Mouse (Mus musculus) limb, embryonic 14.5 days (tissue): ENCODE measurements around the gene E2f8. TPM values are rescaled to one million over a fixed set of nuclear protein-coding genes. Genes with fewer than 3 reads are reported as not detected.

Experiments
- ATAC-seq: fragments of 200-750 bp; cut with Nextera tagmentation; 2 replicates; pipeline ENCODE4 v1.8.0; 2017; ENCODE audit warnings: low read depth, moderate number of reproducible peaks, moderate TSS enrichment; ENCODE audit not compliant: low FRiP score
- DNase-seq: peaks from one replicate; pipeline ENCODE4 v3.0.0-alpha.2; 2015; ENCODE audit warnings: low spot score
- H3K27ac ChIP-seq: fragments of 300-500 bp; sonication (generic); replicated peaks from 2 replicates; pipeline ENCODE4 v1.5.1; 2014; ENCODE audit warnings: low read depth, mild to moderate bottlenecking, low read length, moderate library complexity, mixed read lengths
- H3K27me3 ChIP-seq: fragments of 300-500 bp; sonication (generic); 2 replicates; pipeline ENCODE4 v1.6.1; 2014; ENCODE audit warnings: low read length, mixed read lengths; ENCODE audit not compliant: control insufficient read depth, insufficient read depth
- H3K36me3 ChIP-seq: fragments of 300-500 bp; sonication (generic); 2 replicates; pipeline ENCODE4 v1.6.1; 2014; ENCODE audit warnings: mild to moderate bottlenecking, low read length, moderate library complexity, mixed read lengths; ENCODE audit not compliant: control insufficient read depth, insufficient read depth
- H3K4me1 ChIP-seq: fragments of 300-500 bp; sonication (generic); 2 replicates; pipeline ENCODE4 v1.6.1; 2014; ENCODE audit warnings: antibody characterized with exemption, low read length, mixed read lengths; ENCODE audit not compliant: control insufficient read depth, insufficient read depth
- H3K4me2 ChIP-seq: fragments of 300-500 bp; sonication (generic); replicated peaks from 2 replicates; pipeline ENCODE4 v1.6.1; 2014; ENCODE audit warnings: low read depth, mild to moderate bottlenecking, low read length, moderate library complexity; ENCODE audit not compliant: severe bottlenecking
- H3K4me3 ChIP-seq: fragments of 300-500 bp; sonication (generic); replicated peaks from 2 replicates; pipeline ENCODE4 v1.5.1; 2014; ENCODE audit warnings: low read length
- H3K9ac ChIP-seq: fragments of 300-500 bp; sonication (generic); 2 replicates; pipeline ENCODE4 v1.6.1; 2014; ENCODE audit warnings: mild to moderate bottlenecking, low read depth, low read length, moderate library complexity; ENCODE audit not compliant: severe bottlenecking
- H3K9me3 ChIP-seq: fragments of 300-500 bp; sonication (generic); 2 replicates; pipeline ENCODE4 v1.6.1; 2016; ENCODE audit warnings: low read length; ENCODE audit not compliant: control insufficient read depth
- POLR2A ChIP-seq: fragments of 200-500 bp; IDR thresholded peaks from 2 replicates; pipeline ENCODE4 v1.8.0; 2012; ENCODE audit warnings: inconsistent platforms, mild to moderate bottlenecking, moderate library complexity, borderline replicate concordance; ENCODE audit not compliant: insufficient read depth, insufficient read length; ENCODE audit errors: extremely low read depth
- WGBS: fragments of 180-500 bp; shearing (Covaris S2); extraction: QIAGEN DNeasy Blood & Tissue Kit; methylation state at CpG from one replicate; pipeline ENCODE4 v1.1.7; 2014; 5-methylcytosine and 5-hydroxymethylcytosine counted together
- polyA plus RNA-seq, 2 experiments: library from polyadenylated mRNA; depleted of rRNA in 1 of 2; stranded (reverse) in 1 of 2; unstranded in 1 of 2; fragments of >200 nt; fragmentation: Nextera tagmentation in 1 of 2; extraction: Ambion mirVana in 1 of 2; gene quantifications; 2 replicates each; pipeline versions ENCODE4 v1.2.1 to v1.2.3; 2012 to 2014

Gene E2f8
- polyA plus RNA-seq, 2 experiments: 16.7 to 23.4 TPM

GRCm38 (mm10) chr7:48898416-48898815 is 17.0 kb upstream of the E2f8 start:
- 62% methylated on average over 9 of the region's 9 CpGs for WGBS
- Histone ChIP-seq H3K27ac (no peak overlapping the region), H3K9ac (no peak overlapping the region), H3K27me3 (no peaks in the 10 kb centered on the region), H3K36me3 (no peaks in the 10 kb centered on the region), H3K9me3 (no peaks in the 10 kb centered on the region), H3K4me1 (peaks cover 4% of the 10 kb centered on the region; the same call in 1 of the 2 replicates), H3K4me2 (no peak overlapping the region), H3K4me3 (no peak overlapping the region)
- ATAC-seq: no peak
- no peak for TF ChIP-seq POLR2A
- DNase-seq: no peak

DNA sequence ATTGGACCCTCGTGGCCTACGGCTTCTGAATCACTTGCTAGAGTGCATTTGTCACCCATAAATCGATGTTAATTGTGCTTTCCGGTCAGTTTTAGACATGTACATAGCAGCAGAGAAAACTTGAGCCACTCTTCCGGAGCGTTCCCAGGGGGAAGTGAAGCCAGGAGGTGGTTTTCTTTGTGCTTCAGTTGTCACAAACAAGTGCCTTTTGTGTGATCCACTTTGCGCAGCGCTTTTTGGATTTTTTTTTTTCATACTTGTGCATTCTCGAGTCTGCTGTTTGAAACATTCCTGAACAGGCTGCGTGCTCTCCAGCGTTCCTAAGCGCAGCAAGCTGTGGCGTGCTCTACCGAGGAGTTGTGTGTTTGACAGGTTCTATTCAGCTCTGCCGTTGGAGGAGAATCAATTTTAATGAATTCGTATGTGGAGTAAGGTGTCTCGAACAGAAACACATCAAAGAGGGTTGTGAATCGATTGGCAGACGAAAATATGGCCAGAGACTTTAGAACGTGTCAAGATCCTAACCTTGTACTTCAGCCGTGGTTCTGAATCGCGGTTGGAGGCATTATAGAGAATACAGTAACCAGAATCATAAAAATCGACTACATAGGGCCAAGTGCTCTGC is 16.3 kb upstream of the E2f8 start:
- DNase-seq (no peak), ATAC-seq (no peak)
- H3K4me3 ChIP-seq: no peak overlapping the region
- 62% methylated on average over 24 of the region's 24 CpGs for WGBS
- H3K9me3 ChIP-seq: no peaks in the 10 kb centered on the region
- no peak overlapping the region for H3K27ac ChIP-seq
- H3K4me2 ChIP-seq: no peak overlapping the region
- peaks cover 4% of the 10 kb centered on the region; the same call in 1 of the 2 replicates for H3K4me1 ChIP-seq
- no peaks in the 10 kb centered on the region for H3K36me3 ChIP-seq
- H3K27me3 ChIP-seq: no peaks in the 10 kb centered on the region
- no peak overlapping the region for H3K9ac ChIP-seq
- TF ChIP-seq POLR2A: no peak

GRCm38 (mm10) chr7:48896051-48896450 is 14.7 kb upstream of the E2f8 start:
- TF ChIP-seq POLR2A: no peak
- no peaks in the 10 kb centered on the region for H3K9me3 ChIP-seq
- no peak overlapping the region for H3K4me3 ChIP-seq
- H3K27ac ChIP-seq: no peak overlapping the region
- peaks cover 7% of the 10 kb centered on the region; the same call in 1 of the 2 replicates for H3K4me1 ChIP-seq
- no peaks in the 10 kb centered on the region for H3K27me3 ChIP-seq
- ATAC-seq (no peak), DNase-seq (no peak)
- no peaks in the 10 kb centered on the region for H3K36me3 ChIP-seq
- no peak overlapping the region for H3K9ac ChIP-seq
- 83% methylated on average over 4 of the region's 4 CpGs for WGBS
- no peak overlapping the region for H3K4me2 ChIP-seq

GRCm38 (mm10) chr7:48895475-48895874 is 14.1 kb upstream of the E2f8 start:
- no peak for TF ChIP-seq POLR2A
- no peaks in the 10 kb centered on the region for H3K9me3 ChIP-seq
- ATAC-seq (no peak), DNase-seq (no peak)
- H3K36me3 ChIP-seq: no peaks in the 10 kb centered on the region
- no peak overlapping the region for H3K4me3 ChIP-seq
- H3K27ac ChIP-seq: no peak overlapping the region
- no peak overlapping the region; the same call in 1 of the 2 replicates for H3K9ac ChIP-seq
- H3K4me2 ChIP-seq: no peak overlapping the region
- H3K4me1 ChIP-seq: peaks cover 7% of the 10 kb centered on the region; the same call in 1 of the 2 replicates
- WGBS: 87% methylated on average over 4 of the region's 4 CpGs
- H3K27me3 ChIP-seq: no peaks in the 10 kb centered on the region

DNA sequence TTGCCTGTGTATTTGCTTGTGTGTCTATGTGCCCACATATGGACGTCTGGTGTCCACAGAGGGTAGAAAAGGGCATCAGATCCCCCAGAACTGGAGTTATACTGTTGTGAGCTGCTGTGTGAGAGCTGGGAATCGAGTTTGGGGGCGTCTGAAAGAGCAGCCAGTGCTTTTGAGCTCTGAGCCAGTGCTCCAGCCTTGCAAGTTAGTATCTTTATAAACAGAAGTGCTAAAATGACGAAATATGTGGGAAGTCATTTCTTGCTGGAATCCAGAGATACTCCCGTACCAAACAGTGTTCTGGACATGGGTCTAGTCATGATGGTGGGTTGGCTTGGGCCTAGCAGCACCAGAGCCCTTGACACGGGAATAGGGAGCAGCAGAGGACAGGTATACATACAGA is 13.4 kb upstream of the E2f8 start:
- Histone ChIP-seq H3K27me3 (no peaks in the 10 kb centered on the region), H3K4me1 (peaks cover 7% of the 10 kb centered on the region; the same call in 1 of the 2 replicates), H3K4me3 (no peak overlapping the region), H3K27ac (no peak overlapping the region), H3K9me3 (no peaks in the 10 kb centered on the region), H3K36me3 (no peaks in the 10 kb centered on the region), H3K9ac (no peak overlapping the region), H3K4me2 (no peak overlapping the region)
- TF ChIP-seq POLR2A: no peak
- ATAC-seq (no peak), DNase-seq (no peak)
- WGBS: 75% methylated on average over 6 of the region's 6 CpGs
